Mouse (Mus musculus): ENCODE data around the gene Rgs6.

Rgs6 gene

DNA sequence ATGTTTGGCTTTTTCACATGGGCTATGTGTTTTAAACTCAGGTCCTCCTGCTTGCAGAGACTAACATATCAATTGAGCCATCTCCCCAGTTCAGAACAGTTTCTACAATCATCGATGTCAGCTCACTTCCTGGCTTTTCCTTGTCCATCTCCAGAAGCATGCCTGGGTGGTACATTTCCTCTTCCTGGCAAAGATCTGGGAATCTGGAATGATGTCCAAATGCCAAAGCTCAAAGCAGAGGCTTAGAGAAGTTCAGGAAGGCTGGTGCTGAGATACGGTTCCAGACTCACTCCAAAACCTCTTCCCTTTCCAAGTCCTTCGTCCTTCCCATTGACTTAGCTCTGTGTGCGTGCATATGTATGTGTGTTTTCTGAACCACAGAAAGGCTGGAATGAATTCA, 59.8 kb downstream of the Rgs6 start:
- in situ Hi-C loops (cut with MboI, MseI) = no loop called here

DNA sequence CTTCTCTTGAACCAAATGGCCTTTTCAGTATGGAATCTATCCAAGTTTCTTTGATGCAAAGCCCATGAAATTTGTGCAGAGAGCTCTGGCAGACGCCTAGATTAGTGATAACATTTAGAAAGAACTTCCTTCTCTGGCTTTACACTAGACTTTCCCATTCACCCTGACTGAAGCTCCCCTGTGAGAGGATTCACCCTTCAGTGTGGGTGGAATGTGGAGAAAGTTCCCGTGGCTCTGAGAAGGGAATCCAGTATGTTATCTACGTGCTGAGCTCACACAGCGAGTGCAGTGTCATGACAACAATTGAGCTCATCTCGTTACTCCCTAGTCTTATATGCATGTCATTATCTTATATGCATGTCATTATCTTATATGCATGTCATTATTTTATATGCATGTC, 61.9 kb downstream of the Rgs6 start:
- in situ Hi-C loops (cut with MboI, MseI) = no loop called here

GRCm38 (mm10) chr12:82664598-82664997, 76.5 kb downstream of the Rgs6 start:
- in situ Hi-C loops (cut with MboI, MseI) = no loop called here

- in situ Hi-C loops (cut with MboI, MseI) = no loop called here
Measured at GRCm38 (mm10) chr12:82667441-82667840, 79.3 kb downstream of the Rgs6 start.

GRCm38 (mm10) chr12:82670201-82670737, 82.2 kb downstream of the Rgs6 start:
- in situ Hi-C loops (cut with MboI, MseI) = no loop called here

DNA sequence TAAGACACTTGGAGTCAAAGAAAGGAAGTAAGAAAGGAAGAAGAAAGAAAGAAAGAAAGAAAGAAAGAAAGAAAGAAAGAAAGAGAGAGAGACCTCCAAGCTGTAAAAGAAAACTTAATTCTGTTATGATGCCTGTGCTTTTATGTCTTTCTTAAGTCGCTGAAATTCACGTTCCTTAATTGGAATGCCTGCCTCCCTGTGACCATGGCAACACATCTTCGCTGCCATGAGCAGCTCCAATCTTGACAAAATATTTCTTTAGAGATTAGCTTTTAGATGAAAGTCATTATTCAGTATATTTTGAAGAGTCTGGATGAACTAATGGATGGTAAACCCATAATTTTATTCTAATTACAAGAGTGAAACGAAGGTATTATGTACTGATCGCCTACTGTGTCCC, 83.5 kb downstream of the Rgs6 start:
- in situ Hi-C loops (cut with MboI, MseI) = no loop called here

- in situ Hi-C loops (cut with MboI, MseI) = no loop called here
Measured at GRCm38 (mm10) chr12:82675137-82675536, 87.0 kb downstream of the Rgs6 start.

DNA sequence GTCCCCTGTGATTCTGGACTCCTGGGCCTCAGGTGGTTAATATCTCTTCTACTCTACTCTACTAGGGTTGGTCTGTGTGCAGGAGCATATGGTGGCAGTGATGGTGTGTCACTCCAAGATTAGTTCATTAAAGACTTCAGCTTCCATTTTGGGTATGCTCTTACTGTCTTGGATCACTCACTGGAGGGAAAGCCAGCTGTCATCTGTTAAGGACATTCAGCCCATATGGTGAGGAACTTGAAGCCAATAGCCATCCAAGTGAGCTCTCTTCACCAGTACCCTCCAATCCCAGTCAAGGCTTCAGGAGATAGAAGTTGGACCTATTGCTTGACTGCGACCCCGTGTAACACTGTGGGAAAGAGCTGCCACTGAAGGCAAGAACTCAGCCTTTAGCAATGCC, 98.9 kb downstream of the Rgs6 start:
- in situ Hi-C loops (cut with MboI, MseI) = no loop called here

DNA sequence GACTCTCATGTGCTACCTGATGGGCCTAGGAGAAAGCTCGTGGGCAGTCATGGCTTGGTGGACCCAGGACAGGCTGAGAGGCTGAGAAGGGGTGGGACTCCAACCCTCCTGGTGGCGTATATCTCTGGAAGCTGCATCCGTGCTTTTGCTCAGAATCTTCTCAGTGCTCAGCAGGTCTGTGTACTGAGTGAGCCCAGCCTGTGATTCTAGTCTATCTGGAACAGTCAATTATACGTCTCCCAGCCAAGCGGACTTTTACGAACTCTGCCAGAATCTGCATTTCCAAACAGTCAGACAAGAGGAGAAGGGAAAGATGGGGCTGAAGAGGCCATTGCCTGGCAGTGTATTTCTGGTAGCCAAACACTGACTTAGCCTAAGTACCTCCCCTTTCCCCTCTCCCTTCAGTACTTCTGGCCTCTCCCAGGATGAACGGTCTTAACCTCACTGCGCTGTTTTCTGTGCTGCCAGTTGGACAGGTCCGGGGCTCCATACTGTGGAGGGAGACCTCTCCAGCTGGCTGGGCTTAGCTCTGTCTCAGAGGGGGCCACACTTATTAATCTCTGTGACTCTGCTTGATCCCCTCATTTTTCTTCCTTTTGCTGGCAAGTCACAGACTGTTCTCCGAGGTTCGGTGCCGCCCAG, 110.9 kb downstream of the Rgs6 start:
- in situ Hi-C loops (cut with MboI, MseI) = no loop called here

DNA sequence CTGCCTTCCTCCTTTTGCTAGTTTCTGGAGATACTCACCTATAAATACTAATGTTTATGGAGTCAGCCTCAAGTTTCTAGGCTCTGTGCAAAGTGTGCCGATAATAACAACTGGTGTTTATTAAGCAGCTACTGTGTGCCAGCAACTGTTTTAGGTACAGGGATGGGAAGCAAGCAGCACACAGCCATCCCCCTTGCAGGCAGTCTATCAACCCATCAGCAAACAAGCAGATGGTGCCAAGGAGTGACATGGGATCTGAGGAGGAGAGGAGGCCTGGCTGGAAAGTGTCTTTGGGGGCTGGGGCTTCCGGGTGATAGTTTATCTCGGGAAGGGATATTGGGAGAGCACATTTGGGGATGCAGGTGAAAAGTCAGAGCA, 111.4 kb downstream of the Rgs6 start:
- in situ Hi-C loops (cut with MboI, MseI) = no loop called here

- in situ Hi-C loops (cut with MboI, MseI) = loop anchor here (5.0 kb wide), 1 partner anchor 317 kb away; no protein-coding TSS in a partner anchor
Measured at GRCm38 (mm10) chr12:82700241-82700640, 112.1 kb downstream of the Rgs6 start.

DNA sequence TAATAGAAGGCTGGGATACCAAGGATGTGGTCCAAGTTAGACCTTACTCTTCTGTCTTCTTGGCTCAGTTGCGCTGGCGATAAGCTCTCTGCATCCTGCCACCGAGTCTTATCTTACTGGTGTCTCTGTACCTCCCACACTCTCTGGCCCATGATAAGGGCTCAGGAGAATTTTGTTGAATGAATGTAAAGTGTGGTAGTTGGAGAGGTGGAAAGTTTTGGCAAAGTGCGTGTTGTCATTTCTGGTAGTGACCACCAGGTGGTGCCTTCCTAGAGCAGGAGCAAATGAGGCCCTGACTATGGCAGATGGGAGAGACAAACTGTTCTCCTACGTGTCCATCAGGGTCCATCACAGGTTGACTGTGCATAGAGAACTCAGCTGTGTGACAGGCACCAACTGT, 112.7 kb downstream of the Rgs6 start:
- in situ Hi-C loops (cut with MboI, MseI) = loop anchor here (5.0 kb wide), 1 partner anchor 316 kb away; no protein-coding TSS in a partner anchor

- in situ Hi-C loops (cut with MboI, MseI) = loop anchor here (5.0 kb wide), 1 partner anchor 316 kb away; no protein-coding TSS in a partner anchor
Measured at GRCm38 (mm10) chr12:82701359-82701758, 113.3 kb downstream of the Rgs6 start.

GRCm38 (mm10) chr12:82710376-82710775, 122.3 kb downstream of the Rgs6 start:
- in situ Hi-C loops (cut with MboI, MseI) = no loop called here

GRCm38 (mm10) chr12:82714284-82714683, 126.2 kb downstream of the Rgs6 start:
- in situ Hi-C loops (cut with MboI, MseI) = no loop called here

DNA sequence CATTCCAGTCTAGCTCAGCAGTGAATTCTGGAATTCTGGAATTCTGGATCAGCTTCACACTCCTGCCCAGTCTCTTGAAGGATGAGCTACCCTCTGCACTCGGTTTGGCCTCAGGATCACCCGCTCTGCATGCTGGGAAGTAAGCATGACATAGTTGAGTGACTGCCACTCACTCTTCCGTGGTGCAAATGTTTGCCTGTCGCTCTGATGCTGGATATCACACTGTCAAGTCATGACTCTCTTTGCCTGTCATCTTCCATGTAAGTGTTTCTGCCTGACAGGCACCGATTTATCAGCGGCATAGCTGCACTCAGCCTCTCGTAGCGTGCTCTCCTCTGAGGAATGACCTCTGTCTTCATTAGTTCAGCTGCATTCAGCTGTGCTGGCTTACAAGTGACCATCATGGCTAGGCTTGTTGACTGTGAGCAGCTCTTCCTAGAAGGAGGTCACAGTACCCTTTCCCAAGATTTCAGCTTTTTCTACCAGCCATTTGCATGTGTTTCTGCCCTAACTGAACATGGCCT, 135.0 kb downstream of the Rgs6 start:
- in situ Hi-C loops (cut with MboI, MseI) = no loop called here

GRCm38 (mm10) chr12:82726255-82726654, 138.2 kb downstream of the Rgs6 start:
- in situ Hi-C loops (cut with MboI, MseI) = no loop called here

- in situ Hi-C loops (cut with MboI, MseI) = no loop called here
Measured at GRCm38 (mm10) chr12:82731587-82731986, 143.5 kb downstream of the Rgs6 start.

- in situ Hi-C loops (cut with MboI, MseI) = no loop called here
Measured at GRCm38 (mm10) chr12:82742955-82743354, 154.9 kb downstream of the Rgs6 start.

DNA sequence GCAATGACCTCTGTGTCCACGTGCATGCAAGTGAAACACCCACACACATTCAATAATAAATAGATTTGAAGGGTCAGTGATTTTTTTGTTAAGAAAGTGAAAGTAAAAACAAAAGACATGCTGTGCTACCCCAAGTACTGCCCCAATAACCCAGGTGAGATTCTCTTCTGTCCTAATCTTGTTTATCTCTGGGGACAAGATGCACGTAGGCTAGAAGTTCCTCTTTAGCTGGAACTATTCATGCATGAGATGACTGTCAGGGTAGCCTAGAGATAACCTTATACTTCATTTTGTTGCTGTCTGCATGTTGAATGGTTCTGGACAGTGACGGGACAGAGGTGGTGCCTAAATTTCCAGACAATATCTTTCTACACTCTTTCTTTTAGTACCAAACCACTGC, 155.9 kb downstream of the Rgs6 start:
- in situ Hi-C loops (cut with MboI, MseI) = no loop called here

DNA sequence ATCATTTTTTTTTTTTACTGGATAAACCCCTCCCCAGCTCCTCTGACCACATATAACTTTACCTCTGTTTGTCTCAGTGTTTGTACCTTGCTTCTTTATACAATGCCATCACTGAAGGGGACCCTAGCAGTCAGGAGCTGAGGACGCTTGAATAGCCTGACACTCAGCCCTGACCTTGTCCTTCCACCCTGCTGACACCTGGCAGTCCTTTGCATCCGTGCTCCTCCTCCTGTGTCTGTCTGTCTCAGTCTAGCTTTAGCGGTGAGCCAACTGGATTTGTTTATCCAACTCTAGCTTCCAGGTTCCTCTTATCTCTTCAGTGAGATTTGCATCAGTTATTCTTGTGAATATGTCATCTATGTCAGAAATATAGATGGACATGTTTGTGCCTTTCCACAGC, 156.7 kb downstream of the Rgs6 start:
- in situ Hi-C loops (cut with MboI, MseI) = no loop called here

GRCm38 (mm10) chr12:82747099-82747498, 159.0 kb downstream of the Rgs6 start:
- in situ Hi-C loops (cut with MboI, MseI) = no loop called here

DNA sequence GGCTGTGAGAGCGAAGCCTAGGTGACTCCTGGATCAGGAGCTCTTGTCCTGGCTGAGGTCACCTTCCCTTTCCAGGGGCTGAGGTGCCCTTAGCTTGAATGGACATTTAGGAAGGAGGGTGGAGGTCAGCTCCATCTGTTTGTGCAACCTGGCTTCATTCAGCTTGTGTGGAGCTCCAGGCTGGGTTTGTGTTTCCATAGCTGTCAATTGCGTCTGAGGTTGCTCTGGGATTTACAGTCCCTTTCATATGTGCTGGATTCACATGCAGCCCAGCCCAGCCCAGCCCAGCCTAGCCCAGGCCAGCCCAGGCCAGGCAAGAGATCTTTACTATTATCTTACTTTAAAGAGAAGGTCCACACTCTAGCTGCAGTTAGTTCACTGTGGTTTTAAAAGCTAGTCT, 163.8 kb downstream of the Rgs6 start:
- in situ Hi-C loops (cut with MboI, MseI) = no loop called here

DNA sequence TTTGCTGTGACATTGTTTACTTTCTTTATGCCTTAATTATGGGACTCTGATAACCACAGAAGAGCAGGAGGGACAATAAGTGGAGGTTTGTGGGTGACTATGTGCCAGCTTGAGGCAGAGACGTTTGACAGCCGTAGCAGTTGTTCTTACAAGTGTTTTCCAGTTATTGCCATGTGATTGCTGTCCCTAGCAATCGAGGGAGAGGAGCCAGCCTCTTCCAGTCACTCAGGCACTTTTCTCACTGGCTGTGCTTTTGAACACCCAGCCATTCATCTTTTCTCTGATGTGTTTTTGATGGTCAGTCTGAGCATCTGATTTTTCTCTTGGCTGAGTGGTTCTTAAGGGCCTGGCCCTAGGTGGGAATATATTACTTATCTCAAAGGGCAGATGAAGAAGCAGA, 166.4 kb downstream of the Rgs6 start:
- in situ Hi-C loops (cut with MboI, MseI) = no loop called here

All from T-helper 1 cell (primary cell).